Mouse (Mus musculus): ENCODE results near the gene Chrna1.

DNA sequence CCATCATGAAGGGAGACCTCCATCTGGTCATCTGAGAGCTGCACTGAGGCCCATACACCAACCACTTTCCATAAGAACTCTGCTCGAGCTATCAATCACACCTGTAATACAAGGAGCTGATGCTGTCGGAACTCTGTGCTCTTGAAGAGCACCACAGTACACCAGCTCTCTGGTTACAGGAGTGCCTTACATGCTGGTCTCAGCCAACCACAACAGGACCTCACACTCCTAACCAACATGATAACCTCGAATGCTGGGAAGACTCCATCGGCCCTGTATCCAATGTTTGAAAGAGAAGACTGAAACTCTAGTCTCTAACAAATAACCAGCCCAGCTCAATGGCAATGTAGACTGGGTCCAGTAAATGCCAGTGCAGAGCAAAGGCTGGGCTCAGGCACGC lies 35.3 kb upstream of the Chrna1 start:
- TF ChIP-seq CTCF (IDR thresholded peaks at IDR 0.05; ENCODE audit: borderline replicate concordance, control insufficient read depth, extremely low read depth, insufficient read depth, low read length, poor library complexity) (no peak), POLR2A (IDR thresholded peaks at IDR 0.05; ENCODE audit: control insufficient read depth, extremely low read depth, insufficient read depth, low read length, poor library complexity) (no peak)
